Mouse (Mus musculus) spleen, embryonic (tissue): ENCODE results near the gene Zfp422.
"Not testable (repeated sequence)": the region's sequence is repeated elsewhere in the genome, so short reads cannot be mapped to it uniquely, and the experiment has no call there.

Experiments used
- CTCF ChIA-PET: fragments of 350-600 bp; sonication (Branson Sonifier 250); formaldehyde crosslinking; loops from one replicate; lab custom pipeline; 2022; lab: Charles Lee

Gene Zfp422

DNA sequence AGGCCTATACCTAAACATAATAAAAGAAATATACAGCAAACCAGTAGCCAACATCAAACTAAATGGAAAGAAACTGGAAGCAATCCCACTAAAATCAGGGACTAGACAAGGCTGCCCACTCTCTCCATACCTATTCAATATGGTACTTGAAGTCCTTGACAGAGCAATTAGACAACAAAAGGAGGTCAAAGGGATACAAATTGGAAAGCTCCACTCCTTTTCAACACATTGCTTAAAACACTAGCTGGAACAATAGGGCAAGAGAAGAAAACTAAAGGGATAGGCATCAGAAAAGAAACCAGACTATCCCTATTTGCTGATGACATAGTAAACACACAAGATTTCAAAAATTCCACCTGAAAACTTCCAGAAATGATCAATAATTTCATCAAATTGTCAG is 27.8 kb downstream of the Zfp422 start:
- CTCF ChIA-PET = not testable (repeated sequence)

DNA sequence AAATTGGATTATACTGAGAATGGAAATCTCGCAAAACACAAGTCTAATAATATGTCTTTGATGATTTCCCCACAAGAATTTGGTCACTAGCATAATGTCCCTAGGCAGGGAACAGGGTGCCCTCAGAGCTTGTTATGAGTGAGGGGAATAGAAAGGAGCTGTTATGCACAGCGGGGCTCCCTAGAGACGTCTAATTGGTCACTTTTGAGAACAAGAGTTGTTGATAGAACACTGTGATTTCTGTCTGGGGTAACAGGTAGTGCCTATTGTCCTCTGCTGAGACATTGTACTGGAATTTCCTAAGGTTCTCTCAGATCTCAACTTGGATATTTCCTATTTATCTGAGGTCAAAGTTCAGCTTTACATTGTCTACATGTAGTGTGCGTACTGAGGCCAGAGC is 44.7 kb downstream of the Zfp422 start, which contains the start of gene Olfr215:
Olfr215 (minus strand) TSS at position 101 of the 400 bp plus-strand sequence.
- CTCF ChIA-PET = no interaction called here
